Comparison of ENCODE assay signal across 26 mouse cellular contexts in the genomic region with DNA sequence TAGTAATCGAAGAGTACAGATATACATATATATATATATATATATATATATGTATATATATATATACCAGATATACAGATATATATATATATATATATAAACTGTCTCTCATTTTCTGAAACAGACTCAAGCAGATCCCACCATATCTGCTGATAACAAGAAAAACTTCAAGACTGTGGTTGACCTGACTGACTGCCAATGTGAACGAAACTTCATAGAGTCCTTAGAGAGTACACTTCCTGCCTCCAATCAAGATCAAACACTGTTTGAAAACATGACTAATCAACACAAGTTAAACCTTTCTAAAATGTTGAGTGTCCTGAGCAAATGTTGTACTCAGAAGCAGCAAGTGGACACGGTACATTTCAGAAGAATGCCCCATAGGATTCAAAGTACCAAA. TPM values are rescaled to one million over a fixed set of nuclear protein-coding genes. Genes with fewer than 3 reads are reported as not detected.
"Had no signal": no experiment of that assay in that cellular context is flagged by ENCODE, and none has a peak within 500 bp of the region (broad histone marks: within the 10 kb centered on the region; RNA-seq: fewer than 3 reads in every experiment).

No protein-coding gene starts in this region.

- H3K4me1 ChIP-seq: neural tube, embryonic 12.5 days; neural tube, embryonic 13.5 days; neural tube, embryonic 15.5 days; stomach, embryonic 15.5 days had no signal

- H3K4me3 ChIP-seq: neural tube, embryonic 12.5 days; neural tube, embryonic 13.5 days; neural tube, embryonic 15.5 days; stomach, embryonic 15.5 days had no signal

- DNase-seq: retina, postnatal 1 day; right cerebral cortex, adult 18-20 months; right cerebral cortex, postnatal 14 days; right cerebral cortex, postnatal 25 days; right cerebral cortex, postnatal 4 days; spleen, adult 18-20 months; thymus, adult 18-20 months; thymus, adult 2 months; thymus, postnatal 14 days; thymus, postnatal 25 days; thymus, postnatal 36 days; thymus, postnatal 4 days had no signal

- H3K36me3 ChIP-seq: neural tube, embryonic 12.5 days; neural tube, embryonic 13.5 days; neural tube, embryonic 15.5 days; stomach, embryonic 15.5 days had no signal

- H3K4me2 ChIP-seq: neural tube, embryonic 12.5 days; neural tube, embryonic 13.5 days; neural tube, embryonic 15.5 days; stomach, embryonic 15.5 days had no signal

- H3K27me3 ChIP-seq: neural tube, embryonic 12.5 days; neural tube, embryonic 13.5 days; neural tube, embryonic 15.5 days; stomach, embryonic 15.5 days had no signal

- H3K27ac ChIP-seq: neural tube, embryonic 12.5 days; neural tube, embryonic 13.5 days; neural tube, embryonic 15.5 days; stomach, embryonic 15.5 days had no signal

- H3K9ac ChIP-seq: neural tube, embryonic 12.5 days; neural tube, embryonic 13.5 days; neural tube, embryonic 15.5 days; stomach, embryonic 15.5 days had no signal

- H3K9me3 ChIP-seq: neural tube, embryonic 12.5 days; neural tube, embryonic 13.5 days; neural tube, embryonic 15.5 days; stomach, embryonic 15.5 days had no signal

RNA-seq across cellular contexts. Expression of a gene that starts 10.0 kb away (rescaled TPM):
- total RNA-seq: neutrophil, adult 5-6 weeks had no signal
- polyA plus RNA-seq: neural tube, embryonic 11.5 days; neural tube, embryonic 12.5 days; neural tube, embryonic 13.5 days; neural tube, embryonic 14.5 days; neural tube, embryonic 15.5 days; small intestine, adult 2 months; spleen, adult 2 months; testis, adult 2 months; thymus, adult 2 months; urinary bladder, adult 2 months had no signal

RNA-seq across cellular contexts. Expression of a gene that starts 31.5 kb away (rescaled TPM):
- total RNA-seq: neutrophil, adult 5-6 weeks had no signal
- polyA plus RNA-seq: neural tube, embryonic 11.5 days; neural tube, embryonic 12.5 days; neural tube, embryonic 13.5 days; neural tube, embryonic 14.5 days; neural tube, embryonic 15.5 days; small intestine, adult 2 months; spleen, adult 2 months; stomach, embryonic 14.5 days; stomach, embryonic 15.5 days; stomach, embryonic 16.5 days; testis, adult 2 months; thymus, adult 2 months; thymus, postnatal 0 days; urinary bladder, adult 2 months had no signal
